Mouse (Mus musculus) cerebellum, adult 2 months (tissue): ENCODE data around the gene Capn10. TPM values are rescaled to one million over a fixed set of nuclear protein-coding genes. Genes with fewer than 3 reads are reported as not detected.
A peak's percentile ranks its signal among the peaks of the same experiment; 100 is the strongest.

Experiments used
- DNase-seq, 2 experiments: peaks; one replicate each; pipeline ENCODE4 v3.0.0; 2021
- H3K27ac ChIP-seq: fragments of 200-500 bp; 2 replicates; pipeline ENCODE4 v1.5.1; 2012; ENCODE audit warnings: low read length, control low read depth, inconsistent platforms; ENCODE audit not compliant: insufficient read depth
- H3K27me3 ChIP-seq: fragments of 200-500 bp; 2 replicates; pipeline ENCODE4 v1.6.1; 2012; ENCODE audit warnings: inconsistent platforms, mild to moderate bottlenecking, low read length, moderate library complexity; ENCODE audit not compliant: control insufficient read depth, insufficient read depth
- H3K4me1 ChIP-seq: fragments of 200-500 bp; 2 replicates; pipeline ENCODE4 v1.6.1; 2011; ENCODE audit warnings: low read length; ENCODE audit not compliant: control insufficient read depth, insufficient read depth
- H3K4me3 ChIP-seq: fragments of 200-500 bp; replicated peaks from 2 replicates; pipeline ENCODE3; 2011; ENCODE audit warnings: mild to moderate bottlenecking, low read depth, low read length, control low read depth; ENCODE audit not compliant: insufficient read depth
- CTCF ChIP-seq: fragments of 200-500 bp; IDR thresholded peaks from 2 replicates; pipeline ENCODE4 v1.5.1; 2011; ENCODE audit warnings: low read depth, mild to moderate bottlenecking, control low read depth, low read length, moderate library complexity, borderline replicate concordance; ENCODE audit not compliant: insufficient read depth
- POLR2A ChIP-seq: fragments of 200-500 bp; IDR thresholded peaks from 2 replicates; pipeline ENCODE4 v1.6.1; 2011; ENCODE audit warnings: low read length, control low read depth, borderline replicate concordance; ENCODE audit not compliant: insufficient read depth
- WGBS: fragments of 180-500 bp; shearing (Covaris S2); methylation state at CpG from one replicate; pipeline ENCODE4 v1.1.7; 2018; 5-methylcytosine and 5-hydroxymethylcytosine counted together
- polyA plus RNA-seq: library from polyadenylated mRNA; depleted of rRNA; stranded (reverse); fragments of >200 nt; gene quantifications from 2 replicates; pipeline ENCODE4 v1.2.3, GENCODE M21; 2012

Capn10 gene
- polyA plus RNA-seq, 1 experiment, result 44.5 TPM

GRCm38 (mm10) chr1:92971879-92972795, 38.0 kb downstream of the Capn10 start:
- WGBS, result 97% methylated on average over 7 of the region's 7 CpGs
- H3K27ac ChIP-seq, result no peak overlapping the region
- no peak for TF ChIP-seq POLR2A
- no peak for TF ChIP-seq CTCF
- no peaks in the 10 kb centered on the region for H3K27me3 ChIP-seq
- no peak overlapping the region for H3K4me3 ChIP-seq
- peaks cover 8% of the 10 kb centered on the region for H3K4me1 ChIP-seq
- DNase-seq, result no peak

DNA sequence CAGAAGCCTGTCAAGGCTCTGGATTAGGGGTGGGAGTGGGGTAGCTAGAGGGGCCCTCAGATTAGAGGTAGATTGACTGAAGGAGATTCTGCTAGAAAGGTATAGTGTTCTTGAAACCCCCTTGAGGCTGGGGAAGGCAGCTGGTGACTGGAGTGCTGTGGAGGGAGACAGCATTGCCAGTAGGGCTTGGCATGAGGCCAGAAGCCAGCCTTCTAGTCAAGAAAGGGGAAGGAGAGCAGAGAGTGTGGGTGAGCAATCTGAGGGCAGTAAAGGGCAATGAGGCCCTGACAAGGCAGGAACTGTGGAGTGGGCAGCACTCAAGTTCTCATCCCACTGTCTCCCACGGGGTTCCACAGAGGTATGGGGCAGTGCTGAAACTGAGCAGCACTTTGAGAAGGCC, 38.7 kb downstream of the Capn10 start:
- 55% methylated on average over 1 of the region's 1 CpGs for WGBS
- Histone ChIP-seq H3K4me3 (no peak overlapping the region), H3K27ac (no peak overlapping the region), H3K27me3 (no peaks in the 10 kb centered on the region), H3K4me1 (peaks cover 8% of the 10 kb centered on the region)
- TF ChIP-seq POLR2A (no peak), CTCF (no peak)
- peak in 1 of 2 experiments; percentile 18 for DNase-seq

GRCm38 (mm10) chr1:92976141-92976566, 42.0 kb downstream of the Capn10 start:
- no peak overlapping the region for H3K4me3 ChIP-seq
- no peak overlapping the region for H3K27ac ChIP-seq
- 42% methylated on average over 6 of the region's 6 CpGs for WGBS
- H3K27me3 ChIP-seq, result no peaks in the 10 kb centered on the region
- no peak for DNase-seq
- peaks cover 8% of the 10 kb centered on the region for H3K4me1 ChIP-seq
- TF ChIP-seq POLR2A (no peak), CTCF (no peak)

DNA sequence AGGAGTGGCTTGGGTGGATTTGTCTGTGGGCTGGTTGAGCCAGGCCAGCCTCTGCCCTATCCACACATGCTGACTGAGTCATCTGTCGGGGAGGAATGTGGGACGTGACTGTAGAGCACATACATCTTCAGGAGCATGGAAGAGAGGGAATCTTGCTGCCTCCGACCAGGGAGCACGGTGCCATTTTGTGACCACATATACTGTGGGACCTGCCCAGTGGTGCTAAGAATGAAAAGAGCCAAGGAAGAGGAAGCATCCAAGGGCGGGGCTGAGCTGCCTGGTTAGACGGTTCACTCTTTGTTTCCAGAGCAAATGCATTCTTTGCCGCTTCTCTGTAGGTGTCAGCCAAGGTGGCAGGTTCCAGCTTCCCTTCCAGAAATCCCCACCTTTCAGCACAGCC, 44.5 kb downstream of the Capn10 start:
- TF ChIP-seq CTCF, result no peak
- no peak for TF ChIP-seq POLR2A
- Histone ChIP-seq H3K27ac (no peak overlapping the region), H3K4me3 (no peak overlapping the region), H3K27me3 (no peaks in the 10 kb centered on the region), H3K4me1 (peaks cover 22% of the 10 kb centered on the region)
- 82% methylated on average over 7 of the region's 7 CpGs for WGBS
- no peak for DNase-seq

DNA sequence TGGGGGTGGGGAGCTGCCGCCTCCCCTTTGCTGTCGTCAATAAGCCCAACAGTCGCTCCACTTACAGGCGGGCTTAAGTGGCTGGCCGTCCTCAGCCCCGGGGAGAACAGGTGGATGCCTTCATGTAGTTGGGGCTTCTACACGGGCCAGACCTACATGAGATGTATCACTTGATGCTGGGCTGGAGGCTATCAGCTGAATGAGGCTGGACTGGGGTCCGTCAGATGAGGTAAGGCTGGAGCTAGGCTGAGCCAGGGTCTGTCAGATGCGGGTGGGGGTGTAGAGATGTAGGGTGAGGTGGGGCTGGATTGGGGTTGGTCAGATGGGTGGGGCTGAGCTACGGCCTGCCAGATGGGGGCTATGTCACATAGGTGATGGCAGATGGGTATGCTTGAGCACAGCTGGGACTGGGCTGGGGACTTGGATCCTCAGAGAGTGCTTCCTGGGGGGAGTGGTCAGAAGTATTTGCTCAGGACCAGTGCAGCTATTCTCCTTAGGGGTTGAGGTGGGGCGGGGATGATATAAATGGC, 45.0 kb downstream of the Capn10 start:
- whole genome bisulfite sequencing, result 73% methylated on average over 11 of the region's 11 CpGs
- TF ChIP-seq CTCF, result no peak
- TF ChIP-seq POLR2A, result no peak

DNA sequence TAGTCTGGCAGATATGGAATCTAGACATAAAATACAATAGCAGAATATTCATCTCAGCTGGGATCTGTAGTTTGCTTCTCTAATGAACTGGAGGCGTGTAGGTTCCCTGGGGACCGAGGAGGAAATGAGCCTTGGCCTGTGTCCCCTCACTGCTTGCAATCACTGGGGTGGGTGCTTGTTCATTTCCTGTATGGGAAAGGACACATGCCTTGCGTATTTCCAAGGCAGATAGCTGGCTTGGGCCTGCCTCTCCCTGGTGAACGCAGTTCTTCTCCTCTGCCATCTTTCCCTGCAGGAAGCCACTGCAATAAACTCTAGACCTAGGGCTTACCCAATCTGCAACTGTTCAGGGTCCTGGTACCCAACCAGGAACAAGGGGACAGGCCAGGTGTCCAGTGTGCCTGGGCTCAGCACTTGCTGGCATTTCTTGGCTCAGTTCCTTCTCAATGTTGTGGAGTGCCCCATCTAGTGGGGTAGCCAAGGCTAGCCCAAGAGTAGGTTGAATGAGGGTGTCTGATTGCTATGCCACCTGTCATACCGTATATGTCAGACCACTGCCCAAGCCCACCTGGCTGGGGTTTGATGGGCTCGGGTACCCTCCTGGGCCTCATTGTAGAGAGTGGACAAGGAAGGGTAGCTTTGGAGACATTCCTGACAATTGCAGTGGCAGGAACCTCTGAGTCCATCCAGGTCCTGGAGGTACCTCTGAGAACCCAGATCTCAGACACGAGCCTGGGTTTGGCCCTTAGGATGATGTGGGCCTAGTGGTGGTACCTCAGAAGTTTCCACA, 47.1 kb downstream of the Capn10 start:
- no peak for DNase-seq
- H3K27me3 ChIP-seq, result no peaks in the 10 kb centered on the region

More for the DNA sequence above, 45.0 kb downstream of the Capn10 start:
- peaks cover 24% of the 10 kb centered on the region for H3K4me1 ChIP-seq
- no peak overlapping the region for H3K4me3 ChIP-seq
- H3K27me3 ChIP-seq, result no peaks in the 10 kb centered on the region
- DNase-seq, result no peak
- no peak overlapping the region for H3K27ac ChIP-seq

GRCm38 (mm10) chr1:92982931-92983605, 48.9 kb downstream of the Capn10 start:
- H3K27ac ChIP-seq, result no peak overlapping the region
- H3K4me1 ChIP-seq, result peaks cover 15% of the 10 kb centered on the region
- no peaks in the 10 kb centered on the region for H3K27me3 ChIP-seq
- no peak for TF ChIP-seq POLR2A
- TF ChIP-seq CTCF, result no peak
- WGBS, result 63% methylated on average over 17 of the region's 17 CpGs
- no peak overlapping the region for H3K4me3 ChIP-seq
- peak; percentile 21 to 53 for DNase-seq

More for the DNA sequence above, 47.1 kb downstream of the Capn10 start:
- Histone ChIP-seq H3K27ac (no peak overlapping the region), H3K4me1 (peaks cover 20% of the 10 kb centered on the region), H3K4me3 (no peak overlapping the region)
- TF ChIP-seq POLR2A, result no peak
- no peak for TF ChIP-seq CTCF
- 72% methylated on average over 7 of the region's 7 CpGs for WGBS
